Mouse (Mus musculus) erythroblast, embryonic 14.5 days (primary cell): Measurements from ENCODE around the gene Slc9a3r1.

ENCODE experiments used
- GATA1 ChIP-seq: IDR thresholded peaks from 2 replicates; pipeline ENCODE4 v1.6.1; 2012; ENCODE audit warnings: low read length, inconsistent platforms, mixed read lengths
- TAL1 ChIP-seq: IDR thresholded peaks from 3 replicates; pipeline ENCODE4 v1.6.1; 2012; ENCODE audit warnings: low read length, inconsistent platforms, mixed read lengths

DNA sequence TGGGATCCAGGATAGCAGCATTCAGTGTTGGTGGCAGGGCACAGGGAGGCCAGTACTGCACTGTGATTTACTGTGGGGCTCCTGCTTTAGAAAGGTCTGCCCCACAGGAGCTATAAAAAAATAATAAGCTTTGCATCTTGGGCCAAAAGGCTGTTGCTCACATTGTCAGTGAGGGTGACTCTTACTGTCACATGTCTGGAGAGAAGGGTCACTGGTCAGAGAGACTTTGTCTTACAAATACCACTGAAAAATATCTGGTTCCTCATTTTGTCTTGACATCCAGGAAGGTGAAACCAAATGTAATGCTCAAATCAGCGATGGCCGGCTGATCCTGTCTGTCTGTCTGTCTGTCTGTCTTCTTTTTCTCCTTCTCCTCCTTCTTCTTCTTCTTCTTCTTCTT lies 21.2 kb upstream of the Slc9a3r1 start:
- TF ChIP-seq GATA1 (no peak), TAL1 (no peak)
